Mouse (Mus musculus) liver (tissue): ENCODE measurements around the gene Cstb.
A peak's percentile ranks its signal among the peaks of the same experiment; 100 is the strongest.
"Not testable (repeated sequence)": the region's sequence is repeated elsewhere in the genome, so short reads cannot be mapped to it uniquely, and the experiment has no call there.

Experiments
- DNase-seq: peaks from one replicate; pipeline ENCODE4 v3.0.0-alpha.2; 2020; ENCODE audit warnings: mixed read lengths

The Cstb gene

DNA sequence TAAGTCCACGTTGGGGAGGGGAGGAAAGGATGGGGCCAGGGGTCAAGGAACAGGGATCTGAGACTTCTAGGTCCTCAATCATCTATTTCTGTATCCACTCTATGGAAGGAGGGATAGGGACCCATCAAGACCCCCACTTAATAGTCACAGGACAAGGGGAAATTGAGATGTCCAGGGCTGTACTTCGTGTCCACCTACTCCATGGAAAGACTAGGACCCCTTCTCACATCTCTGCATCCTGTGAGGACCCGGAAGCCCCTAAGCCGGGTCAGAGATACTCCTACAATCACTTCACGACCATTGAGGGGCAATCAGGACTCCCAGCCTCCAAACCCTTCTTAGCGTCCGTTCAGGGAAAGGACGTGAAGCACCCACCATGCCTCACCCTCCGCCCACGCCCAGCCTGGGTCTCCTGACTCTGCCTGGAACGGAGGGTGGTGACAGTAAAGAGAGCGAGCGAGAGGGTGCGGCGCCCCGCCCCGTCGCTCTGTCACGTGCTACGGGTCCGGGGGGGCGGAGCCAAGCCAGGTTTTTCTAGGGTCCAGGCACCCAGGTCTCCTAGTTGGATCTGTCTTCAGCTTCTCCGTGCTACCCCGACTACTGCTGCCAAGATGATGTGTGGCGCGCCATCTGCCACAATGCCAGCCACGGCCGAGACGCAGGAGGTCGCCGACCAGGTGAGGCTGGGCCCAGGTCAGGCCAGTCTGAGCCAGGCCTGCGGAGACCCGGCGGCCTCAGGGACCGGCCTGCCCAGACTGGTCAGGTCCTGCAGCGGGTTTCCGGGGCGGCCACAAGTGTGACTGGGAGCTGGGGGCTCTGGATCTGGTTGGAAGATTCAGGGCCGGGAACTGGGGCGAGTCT, at the start of gene Cstb:
Gene Cstb (plus strand): TSS at position 489 of the 861 bp plus-strand sequence.
- DNase-seq = peak; percentile 90

DNA sequence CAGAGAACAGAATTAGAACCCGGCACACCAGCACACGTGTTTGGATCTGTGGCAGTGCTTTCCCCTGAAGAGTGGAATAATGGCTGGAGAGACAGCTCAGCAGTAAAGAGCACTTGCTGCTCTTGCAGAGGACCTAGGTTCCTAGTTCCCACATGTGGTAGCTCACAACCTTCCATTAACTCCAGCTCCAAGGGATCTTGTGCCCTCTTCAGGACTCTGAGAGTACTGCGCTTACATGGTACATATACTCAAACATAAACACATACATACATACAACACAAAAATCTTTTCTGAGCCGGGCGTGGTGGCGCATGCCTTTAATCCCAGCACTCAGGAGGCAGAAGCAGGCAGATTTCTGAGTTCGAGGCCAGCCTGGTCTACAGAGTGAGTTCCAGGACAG, 47.0 kb upstream of the Cstb start:
- no peak for DNase-seq

DNA sequence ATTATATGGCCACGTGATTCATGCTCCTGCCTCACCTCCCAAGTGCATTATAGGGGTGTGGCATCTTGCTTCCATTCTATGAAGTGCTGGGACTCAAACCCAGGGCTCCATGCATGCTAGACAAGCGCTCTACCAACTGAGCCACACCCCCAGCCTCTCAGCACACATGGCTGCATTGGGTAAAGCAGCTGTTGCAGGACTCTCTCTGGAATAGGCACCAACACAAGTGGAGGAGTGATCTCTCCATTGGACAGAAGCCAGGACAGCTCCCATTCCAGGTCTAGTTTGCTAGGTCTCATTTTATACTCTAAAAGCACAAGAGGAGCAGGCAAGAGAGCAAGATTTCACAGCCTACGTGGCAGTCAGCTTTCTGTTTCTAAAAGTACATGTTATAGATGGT, 41.9 kb upstream of the Cstb start:
- no peak for DNase-seq

DNA sequence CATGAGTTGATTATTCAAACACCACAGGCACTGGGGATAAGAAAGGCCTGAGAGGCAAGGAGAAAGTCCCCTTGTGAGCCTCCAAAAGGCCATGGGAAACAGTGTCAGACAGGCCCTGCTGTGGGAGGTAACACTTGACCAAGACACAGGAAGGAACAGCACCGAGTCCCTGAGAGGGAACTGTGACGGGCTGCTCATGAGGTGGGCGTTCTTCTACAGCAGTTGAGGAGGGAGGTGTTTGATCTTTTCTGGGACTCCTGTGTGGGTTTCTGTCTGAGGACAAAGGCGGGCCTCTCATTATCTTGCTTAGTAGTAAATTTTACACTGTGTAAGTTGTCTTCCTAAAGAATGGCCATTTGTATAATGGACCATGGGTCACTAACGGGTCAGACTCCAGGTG, 39.9 kb upstream of the Cstb start:
- DNase-seq = no peak

DNA sequence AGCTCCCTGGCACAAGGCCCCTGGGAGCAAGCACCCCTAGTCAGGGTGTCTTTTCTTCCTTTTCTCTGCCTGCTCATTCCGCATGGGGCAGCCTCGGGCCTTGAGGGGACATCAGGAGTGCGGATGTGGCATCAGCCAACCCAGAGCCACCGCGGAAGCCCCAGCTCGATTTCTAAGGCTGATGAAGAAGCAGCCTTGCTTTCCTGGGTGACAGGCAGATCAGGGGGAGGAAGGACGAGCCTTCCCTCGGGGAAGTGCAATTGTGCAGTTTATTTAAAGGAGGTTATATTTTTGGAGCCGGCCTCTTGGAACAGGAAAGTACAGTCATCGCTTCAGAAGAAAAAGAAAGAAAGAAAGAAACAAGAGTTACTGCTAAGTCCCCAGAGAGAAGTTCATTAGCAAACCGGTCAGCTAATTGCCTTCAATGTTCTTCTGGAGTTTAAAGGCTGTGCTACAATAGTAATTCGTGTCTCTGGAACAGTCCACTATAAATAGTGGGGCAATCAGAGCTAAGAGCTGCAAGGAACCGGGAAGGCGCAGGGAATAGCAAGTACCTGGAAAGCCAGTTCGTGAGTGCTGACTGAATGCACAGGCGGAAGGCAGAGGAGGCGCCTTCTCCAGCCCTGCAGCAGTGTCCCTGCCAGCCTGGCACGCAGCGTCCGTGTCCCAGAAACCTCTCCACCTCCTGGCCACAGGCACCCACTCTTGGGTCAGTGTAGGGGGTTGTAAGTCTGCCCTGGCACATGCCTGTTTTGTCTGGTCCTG, 37.1 kb upstream of the Cstb start:
- no peak for DNase-seq

DNA sequence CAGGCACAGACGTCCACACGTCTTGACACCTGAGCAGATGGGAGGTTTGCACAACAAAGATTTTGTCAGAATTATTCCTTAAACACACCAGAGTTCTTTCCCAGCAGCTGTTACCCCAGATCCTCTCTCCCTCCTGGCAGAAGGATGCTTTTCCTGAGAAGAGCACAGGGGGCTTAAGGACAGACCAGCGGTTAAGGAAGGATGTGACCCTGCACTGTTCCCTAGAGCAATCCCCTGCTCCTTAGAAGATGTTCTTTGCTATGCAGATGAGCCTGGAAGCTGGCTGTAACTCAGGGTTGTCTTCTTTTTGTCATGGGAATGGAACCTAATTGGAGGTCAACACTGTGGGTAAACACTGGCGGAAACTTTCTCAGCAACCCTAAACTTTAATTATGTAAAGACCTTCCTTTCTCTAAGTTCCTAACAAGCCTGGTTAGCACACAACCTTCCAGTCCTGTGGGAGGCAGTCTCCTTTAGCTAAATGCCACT, 34.4 kb upstream of the Cstb start:
- no peak for DNase-seq

DNA sequence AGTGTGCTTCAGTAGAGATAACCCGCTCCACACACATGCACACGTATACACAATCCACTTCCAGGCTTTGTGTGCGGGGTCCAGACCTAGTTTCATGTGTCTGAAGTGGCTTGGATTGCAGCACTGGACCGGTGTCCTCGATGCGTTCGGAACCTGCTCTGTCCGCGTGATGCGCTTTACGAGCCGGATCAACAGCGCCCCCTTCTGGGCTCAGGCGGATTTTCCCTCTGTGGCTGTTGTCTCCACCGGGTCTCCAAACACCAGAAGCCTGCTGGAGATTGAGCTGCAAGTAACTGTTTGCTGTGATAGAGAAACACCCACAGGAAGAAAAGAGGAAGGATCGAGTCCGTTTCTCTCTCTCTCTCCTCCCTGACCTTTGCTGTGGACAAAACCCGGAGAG, 33.4 kb upstream of the Cstb start:
- peak; percentile 76 for DNase-seq

DNA sequence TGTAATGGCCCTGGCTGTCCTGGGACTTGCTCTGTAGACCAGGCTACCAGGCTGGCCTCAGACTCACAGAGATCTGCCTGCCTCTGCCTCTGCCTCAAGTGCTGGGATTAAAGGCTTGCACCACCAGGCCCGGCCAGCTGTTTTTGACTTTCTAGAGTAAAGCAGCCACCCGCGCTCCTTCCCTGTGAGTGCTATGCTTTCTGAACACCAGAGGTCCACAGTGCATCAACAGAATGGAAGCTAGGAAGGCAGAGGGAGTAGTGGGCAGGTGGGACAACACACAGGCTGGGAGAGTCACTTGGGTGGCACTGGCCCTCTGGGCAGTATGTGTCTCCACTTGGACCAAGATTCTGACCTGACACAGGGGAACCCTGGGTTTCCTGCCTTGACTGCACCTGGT, 30.1 kb upstream of the Cstb start:
- no peak for DNase-seq

DNA sequence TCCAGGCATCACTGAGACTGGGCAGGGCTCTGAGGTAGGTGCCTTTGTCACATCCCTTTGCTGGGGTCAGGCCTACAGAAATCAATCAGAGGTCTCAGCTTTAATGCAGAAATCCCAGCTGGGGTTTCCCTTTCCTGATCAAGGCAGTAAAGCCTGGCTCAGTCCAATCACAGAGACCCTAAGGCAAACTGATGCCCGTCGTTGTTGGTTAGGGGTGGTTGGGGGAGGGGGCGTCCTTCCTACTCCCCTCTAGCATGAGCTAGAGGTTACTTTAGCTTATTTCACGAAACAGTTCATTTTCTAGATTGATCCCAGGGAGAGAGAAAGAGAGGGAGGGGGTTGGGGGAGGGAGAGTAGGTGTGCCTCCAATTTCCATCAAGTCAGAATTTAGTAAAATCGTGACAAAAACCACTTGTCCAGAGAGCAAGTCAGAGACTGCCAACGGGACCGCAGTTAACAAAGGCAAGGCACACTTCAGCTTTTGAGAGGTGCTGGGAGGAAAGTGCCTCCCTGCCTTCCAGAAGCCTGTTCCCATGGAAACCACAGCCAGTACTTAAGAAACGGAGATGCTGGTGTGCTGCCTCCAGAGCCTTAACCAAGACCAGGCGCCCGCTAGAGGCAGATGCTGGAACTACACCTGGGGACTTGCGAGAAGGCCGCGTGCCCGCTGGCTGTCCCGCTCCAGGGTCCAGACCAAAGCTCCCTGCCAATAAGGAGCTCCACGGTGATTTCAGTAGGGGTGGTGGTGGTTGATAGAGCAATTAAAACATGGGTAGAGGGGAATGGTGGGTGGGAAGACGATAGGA, 29.4 kb upstream of the Cstb start:
- DNase-seq = peak; percentile 94

DNA sequence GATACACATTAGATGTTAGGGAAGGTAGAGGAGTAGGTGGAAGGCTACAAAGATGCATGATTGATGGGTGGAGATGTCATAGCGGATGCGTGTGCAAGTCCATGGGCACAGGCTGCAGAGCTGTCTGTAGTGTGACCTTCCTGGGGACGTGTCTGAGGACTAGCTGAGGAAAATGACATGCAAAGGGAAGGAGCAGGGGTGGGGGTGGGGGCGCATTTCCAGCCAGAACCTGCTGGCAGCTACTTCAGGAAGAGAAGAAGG, 28.9 kb upstream of the Cstb start:
- DNase-seq = no peak

DNA sequence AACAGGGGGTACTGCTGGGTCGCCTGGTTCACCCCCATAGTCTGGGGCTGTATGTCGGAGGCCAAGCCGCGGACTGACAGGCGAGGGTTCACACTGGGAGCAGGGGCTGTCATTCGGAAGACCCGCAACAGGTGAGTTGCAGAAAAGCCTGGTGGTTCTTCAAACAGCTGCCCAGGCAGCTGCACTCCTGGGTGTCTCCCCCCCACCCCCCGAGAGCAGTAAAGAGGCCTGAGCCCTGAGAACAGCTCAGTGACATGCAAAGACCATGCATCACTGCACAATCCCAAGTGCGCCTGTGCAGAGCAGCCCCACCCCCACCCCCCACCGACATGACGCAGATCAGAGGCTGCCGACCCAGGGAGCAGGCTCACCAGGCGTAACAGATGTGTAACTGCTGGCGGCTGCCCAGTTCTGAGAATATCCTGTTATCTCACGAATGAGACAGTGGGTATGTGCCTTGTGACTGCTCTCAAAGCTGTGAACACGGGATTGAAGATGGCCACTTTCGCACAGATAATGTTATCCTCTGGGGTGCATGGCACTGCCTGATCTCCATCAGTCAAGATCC, 26.3 kb upstream of the Cstb start:
- peak; percentile 76 for DNase-seq

DNA sequence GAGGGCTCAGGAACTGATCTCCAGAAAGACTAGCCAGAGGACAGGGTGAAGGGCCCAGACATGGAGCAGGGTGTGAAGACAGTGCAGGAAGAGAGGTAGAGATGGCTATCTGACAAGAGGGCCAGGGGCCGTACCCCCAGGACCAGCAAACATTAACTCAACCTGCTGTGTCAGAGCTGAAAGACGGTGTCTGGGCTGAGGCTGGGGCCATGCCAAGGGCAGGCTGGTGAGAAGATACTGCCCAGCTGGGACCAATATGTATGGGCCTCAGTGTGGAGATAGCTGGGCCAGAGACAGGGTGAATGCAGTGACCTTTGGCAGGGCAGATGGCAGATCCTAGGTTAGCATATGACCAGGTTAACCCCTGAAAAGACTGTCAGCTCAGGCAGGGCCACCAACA, 24.3 kb upstream of the Cstb start:
- no peak for DNase-seq

DNA sequence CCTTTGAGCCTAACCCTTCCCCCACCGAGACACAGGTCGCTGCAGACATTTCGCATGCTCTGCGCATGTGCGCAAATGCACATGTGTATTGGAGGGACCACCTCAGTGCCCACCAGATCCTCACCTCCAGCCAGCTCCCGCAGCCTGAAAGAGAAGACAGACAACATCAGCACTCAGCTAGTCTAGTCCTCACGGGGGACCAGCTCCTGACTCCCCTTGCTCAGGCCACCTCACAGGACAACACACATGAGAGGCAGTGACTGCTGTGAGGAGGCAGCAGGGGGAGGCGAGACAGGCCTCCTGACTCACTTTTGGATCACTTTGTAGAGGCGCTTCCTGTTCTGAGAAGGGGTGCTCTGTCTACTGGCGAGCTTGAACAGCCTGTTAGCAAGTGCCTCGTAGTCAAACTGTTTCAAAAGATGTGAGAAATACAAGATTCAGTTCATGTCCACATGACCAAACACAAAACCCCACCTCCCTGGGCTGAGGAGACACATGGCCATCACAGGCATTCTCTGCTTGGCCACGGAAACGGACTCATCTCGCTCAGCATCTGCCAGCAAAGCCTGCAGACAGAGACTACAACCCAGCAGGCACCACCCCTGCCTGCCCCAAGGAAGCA, 23.1 kb upstream of the Cstb start:
- no peak for DNase-seq

DNA sequence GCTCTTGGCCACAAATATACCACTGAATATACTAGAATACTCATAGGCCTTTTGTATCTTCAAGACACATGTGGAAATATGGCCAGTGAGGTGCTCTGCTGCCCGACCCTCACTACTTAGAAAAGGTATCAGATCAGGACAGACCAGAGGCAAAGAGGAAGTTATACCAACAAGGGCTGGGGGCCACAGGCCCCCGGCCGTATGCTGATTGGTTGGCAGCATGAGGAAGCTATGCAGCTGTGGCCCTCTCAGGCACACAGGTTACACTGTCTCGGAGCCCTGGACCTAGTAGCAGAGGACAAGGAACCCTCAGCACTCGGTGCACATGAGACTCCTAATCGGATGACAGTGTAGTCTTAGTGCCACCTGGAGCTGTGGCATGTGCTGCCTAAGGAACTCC, 19.3 kb upstream of the Cstb start:
- DNase-seq = no peak

DNA sequence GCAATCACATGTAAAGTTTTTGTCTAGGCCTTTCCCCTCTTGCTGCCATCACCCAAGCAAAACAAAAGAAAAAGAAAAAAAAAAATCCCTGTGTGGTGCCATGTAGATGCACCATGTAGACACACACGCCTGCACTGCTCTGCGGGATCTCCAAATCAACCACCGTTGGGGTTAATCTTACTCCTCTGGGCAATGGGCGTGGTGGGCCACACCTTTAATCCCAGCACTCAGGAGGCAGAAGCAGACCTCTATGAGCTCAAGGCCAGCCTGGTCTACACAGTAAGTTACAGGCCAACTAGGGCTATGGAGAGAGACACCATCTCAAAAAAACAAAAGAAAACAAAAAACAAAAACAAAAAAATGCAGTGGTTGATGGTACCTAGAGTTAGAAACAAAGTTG, 18.3 kb upstream of the Cstb start:
- DNase-seq = peak; percentile 47

DNA sequence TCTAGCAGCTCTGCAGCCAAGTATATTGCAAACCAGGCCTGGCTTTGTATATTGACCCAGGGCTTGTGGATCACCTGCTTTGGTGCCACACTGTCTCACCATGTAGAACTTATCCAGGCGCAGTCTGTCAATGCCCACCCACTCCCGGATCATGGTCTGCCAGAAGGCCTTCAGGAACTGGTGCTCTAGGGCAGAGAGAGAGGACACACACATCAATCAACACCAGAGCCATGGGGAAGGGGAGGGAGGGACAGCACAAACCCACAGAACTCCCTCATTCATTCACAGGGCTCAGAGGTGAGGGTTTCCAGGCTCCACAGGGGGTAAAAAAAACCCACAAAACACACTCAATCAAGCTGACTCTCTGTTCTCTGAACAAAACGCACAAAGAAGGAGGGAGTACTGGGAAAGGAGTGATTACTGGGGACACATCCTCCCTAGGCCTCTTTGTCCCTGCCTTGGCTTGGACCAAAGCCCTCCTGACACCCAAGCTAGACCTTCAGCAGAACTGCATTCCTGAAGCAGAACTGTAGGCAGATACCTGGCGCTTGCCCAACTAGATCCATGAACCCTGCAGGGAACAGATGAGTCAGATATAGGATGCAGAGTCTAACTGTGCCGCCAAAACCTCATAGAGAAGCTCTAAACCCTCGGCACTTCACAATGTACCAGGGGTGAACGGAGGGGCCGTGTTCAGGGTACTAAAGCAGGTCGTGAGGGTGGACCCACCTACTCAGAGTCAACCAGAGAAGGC, 16.3 kb upstream of the Cstb start:
- no peak for DNase-seq

DNA sequence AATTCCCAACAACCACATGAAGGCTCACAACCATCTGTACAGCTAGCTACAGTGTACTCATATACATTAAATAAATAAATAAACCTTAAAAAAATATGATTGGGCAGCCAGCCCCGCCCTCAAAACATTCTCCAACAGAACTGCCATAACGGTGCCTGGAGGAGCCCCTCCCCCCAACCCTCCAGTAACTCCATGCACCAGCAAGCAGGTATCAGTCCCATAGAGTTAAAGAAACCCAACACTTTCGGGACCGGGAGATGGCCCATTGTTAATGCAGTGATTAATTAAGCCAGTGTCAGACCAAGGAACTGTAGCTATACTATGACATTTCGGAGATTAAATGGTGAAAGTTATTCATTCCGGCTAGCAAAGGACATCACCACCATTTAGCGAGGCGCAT, 13.6 kb upstream of the Cstb start:
- DNase-seq = no peak

DNA sequence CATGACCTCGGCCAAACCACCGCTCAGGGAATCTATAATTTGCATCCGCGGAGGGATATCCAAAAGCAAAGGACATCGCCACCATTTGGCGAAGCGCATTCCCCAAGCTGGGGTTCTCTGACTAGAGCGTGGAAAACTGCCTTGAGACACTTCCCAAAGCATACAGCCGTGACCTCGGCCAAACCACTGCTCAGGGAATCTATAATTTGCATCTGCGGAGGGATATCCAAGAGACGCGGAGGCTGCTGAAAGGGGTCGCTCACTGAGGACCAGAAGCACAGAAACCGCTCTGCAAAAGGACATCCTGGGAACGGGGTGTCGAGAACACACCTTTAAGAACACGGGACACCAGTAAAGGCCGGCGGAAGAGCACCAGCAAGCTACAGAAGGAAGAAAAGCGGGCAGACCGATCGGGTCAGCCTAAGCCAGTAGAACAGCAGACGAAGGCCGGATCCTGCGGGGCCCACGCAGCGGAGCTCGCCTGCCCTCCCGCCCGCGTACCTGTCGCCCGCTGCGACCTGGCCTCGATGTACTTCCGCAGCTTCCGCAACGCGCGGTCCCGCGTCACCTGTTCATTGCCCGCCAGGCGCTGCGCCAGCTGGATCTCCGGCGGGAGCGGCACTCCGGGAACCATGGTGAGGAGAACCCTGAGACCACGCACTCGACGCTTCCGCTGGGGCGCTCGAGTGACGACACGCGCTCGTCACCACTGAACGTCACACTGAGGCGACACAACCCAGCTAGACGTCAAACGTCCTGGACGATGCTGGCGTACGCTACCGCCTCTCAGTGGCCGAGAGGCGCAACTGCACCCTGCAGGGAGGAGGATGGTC, 12.9 kb upstream of the Cstb start, which contains the start of gene Rrp1:
Gene Rrp1 (minus strand): TSS at position 725 of the 833 bp plus-strand sequence.
- peak; percentile 91 for DNase-seq

DNA sequence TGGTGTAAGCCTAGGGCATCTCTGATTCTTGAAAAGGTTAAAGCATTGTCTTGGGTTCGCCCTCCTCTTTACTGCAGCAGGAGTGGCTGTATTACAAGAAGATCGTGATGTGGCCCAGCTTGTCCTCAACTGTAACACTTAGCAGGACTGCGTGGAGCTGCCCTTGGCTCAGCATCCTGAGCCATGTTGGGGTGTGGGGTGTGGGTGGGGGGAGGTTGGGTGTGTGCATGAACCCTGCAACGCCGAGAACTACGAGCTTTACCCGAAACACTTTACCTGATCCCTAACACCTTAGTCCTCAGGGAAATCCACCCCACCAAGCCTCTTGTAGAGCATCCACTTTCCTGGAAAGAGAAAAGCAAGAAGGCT, 12.3 kb upstream of the Cstb start:
- no peak for DNase-seq

DNA sequence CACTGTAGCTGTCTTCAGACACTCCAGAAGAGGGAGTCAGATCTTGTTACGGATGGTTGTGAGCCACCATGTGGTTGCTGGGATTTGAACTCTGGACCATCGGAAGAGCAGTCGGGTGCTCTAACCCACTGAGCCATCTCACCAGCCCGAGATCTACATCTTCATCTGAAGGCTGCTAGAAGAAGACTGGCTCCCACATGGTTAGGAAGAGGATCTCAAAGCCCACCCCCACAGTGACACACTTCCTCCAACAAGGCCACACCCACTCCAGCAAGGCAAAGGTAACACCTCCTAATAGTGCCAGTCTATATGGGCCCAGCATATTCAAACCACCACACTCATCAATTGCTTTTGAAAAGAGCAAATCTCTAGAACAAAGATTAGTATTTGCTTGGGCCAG, 10.5 kb upstream of the Cstb start:
- not testable (repeated sequence) for DNase-seq

DNA sequence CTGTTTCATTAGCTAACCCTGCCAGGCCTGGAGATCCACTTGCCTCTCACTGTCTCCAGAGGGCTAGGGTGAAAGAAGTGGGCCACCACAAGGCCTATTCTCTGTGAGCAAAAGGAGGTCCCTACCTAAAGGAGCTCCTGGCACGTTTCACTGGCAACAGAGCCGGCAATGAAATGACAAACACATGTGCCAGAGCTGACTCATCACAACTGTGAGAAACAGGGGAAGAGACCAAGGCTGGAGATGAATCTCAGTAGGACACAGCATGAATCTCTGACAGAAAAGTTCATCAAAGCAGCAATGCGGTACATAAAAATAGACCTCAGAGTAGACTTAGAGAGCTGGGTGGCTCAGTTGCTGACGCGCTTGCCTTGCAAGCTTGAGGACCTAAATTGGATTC, 7.6 kb upstream of the Cstb start:
- DNase-seq = no peak
